Mouse (Mus musculus) spleen, adult 18-20 months (tissue): Measurements from ENCODE around the gene Gkn2.

ENCODE experiments used
- DNase-seq, 2 experiments: peaks; one replicate each; pipeline ENCODE4 v3.0.0; 2022; ENCODE audit warnings: mixed read lengths in 2 of 2

Gene Gkn2

GRCm38 (mm10) chr6:87399886-87400566 lies 26.9 kb downstream of the Gkn2 start:
- peak; percentile 12 to 23 for DNase-seq

- no peak for DNase-seq
Measured at GRCm38 (mm10) chr6:87401456-87401855, 28.3 kb downstream of the Gkn2 start.

DNA sequence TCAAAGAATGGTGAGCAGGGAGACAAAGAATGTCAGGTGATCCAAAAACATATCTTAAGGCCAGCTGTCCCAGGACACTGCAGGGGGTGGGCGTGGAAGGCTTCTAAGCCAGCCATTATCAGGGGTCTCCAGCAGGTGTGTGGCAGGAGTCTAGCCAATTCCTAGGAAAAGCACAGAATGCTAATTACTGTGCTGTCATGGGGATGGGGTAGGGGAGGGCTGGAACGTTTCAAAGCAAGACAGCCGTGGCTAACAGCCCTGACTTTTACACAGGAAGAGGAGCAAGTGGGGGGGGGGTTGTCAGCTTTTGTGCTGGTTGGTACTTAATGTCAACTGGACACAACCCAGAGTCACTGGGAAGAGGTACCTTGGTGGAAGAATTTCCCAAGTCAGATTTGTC lies 38.9 kb downstream of the Gkn2 start:
- DNase-seq, result no peak

DNA sequence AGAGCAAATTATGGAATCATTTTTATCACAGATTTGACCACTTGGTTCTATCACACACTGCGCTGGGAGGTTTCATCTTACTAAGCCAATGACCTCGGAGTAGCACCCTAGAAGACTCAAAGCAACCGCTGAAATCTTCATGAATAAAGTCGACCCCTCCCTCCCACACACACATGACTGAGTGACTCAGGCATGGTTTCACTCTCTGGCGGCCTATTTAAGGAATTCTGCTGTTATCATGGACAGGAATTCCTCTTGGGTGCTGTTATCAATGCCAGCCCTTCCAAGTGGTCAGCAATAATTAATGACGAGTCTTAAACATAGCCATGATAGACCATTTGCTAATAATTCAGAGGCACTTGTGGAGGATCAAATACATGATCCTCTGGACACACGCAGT lies 49.1 kb downstream of the Gkn2 start:
- no peak for DNase-seq

DNA sequence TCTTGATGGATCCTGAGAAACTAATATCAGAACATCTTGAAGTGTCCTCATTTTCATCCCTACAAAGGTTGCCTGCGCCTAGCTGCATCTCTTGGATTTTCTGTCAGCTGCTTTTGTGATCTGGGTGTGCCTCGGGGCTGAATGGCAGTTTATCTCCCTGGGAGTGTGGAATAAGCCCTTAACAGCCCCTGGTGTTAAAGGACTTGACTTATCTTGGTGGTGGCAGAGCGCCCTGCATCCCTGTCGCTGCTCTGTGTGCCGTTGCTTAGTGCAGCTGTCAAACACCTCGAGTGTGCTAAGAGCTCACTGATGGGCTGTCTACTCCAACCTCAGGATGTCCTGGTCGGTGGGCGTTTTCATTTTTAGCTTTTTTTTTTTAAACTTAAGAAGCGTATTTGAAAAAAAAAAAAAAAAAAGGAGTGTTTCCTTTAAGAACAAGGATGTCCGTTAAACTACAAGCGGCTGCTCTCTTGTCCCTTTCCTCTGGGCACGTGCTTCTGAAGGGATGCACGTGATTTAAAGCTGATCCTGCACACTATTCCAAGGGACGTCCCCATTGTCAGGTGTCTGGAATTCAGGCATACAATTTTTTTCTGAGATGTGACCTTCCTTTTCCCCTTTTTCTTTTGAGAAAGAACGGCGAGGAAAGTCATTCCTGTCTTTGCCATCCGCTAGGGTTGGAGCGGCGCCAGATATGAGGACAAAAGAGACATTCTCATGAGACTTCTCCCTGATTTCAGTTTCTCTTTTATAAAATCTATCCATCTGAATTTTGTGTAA lies 51.1 kb downstream of the Gkn2 start:
- no peak for DNase-seq

DNA sequence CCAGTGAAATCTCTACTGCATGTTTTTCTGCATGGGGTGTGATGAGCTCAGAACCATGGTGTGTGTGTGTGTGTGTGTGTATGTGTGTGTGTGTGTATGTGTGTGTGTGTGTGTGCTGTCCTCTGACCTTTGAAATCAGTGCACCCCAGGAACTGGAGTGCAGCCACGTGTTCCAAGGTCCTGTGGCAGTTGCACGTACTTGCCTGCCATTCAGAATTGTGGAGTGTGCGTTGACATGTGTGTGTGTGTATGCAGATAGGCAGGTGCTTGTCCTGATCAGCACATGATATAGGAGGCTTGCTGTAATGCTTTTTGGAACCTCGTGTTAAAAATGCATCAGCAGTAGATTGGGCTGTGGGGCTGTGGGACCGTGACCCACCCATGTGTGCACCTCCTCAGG lies 53.8 kb downstream of the Gkn2 start:
- no peak for DNase-seq

GRCm38 (mm10) chr6:87427616-87428015 lies 54.5 kb downstream of the Gkn2 start:
- no peak for DNase-seq

DNA sequence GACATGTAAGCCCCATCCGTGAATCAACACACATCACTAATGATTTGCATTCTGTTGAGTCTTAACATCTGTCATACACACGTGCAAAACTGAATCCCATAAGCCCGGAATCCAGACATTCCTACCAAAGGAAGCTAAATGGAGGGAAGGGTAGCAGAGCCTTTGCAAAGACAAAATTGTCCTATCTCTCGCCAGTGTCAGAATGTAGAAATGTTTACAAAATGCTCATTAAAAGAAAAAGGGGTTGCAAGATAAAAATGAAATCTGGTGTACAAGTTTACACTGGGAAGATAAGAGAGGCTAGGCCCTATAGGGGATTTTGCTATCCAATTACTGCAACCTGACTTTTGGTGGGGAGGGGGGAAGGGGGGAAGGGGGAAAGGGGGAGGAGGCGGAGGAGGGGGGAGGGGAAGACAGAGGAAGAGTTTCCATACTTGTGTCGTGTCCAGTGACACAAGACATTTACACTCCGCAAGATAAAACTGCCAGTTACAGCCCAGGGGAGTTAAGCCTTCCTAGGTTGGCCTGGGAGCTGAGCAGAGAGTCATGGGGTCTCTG lies 55.4 kb downstream of the Gkn2 start, which contains the start of gene Bmp10:
Bmp10 (plus strand) TSS at position 508 of the 558 bp plus-strand sequence.
- DNase-seq, result no peak
